In genomic region chr4:149098571-149098970, GRCm38 (mm10) we compare ENCODE assay signal across 9 mouse cellular contexts. TPM values are rescaled to one million over a fixed set of nuclear protein-coding genes. Genes with fewer than 3 reads are reported as not detected.
DNase-seq lines count a peak whose midpoint lies in the region; ATAC-seq lines count a peak whose summit lies in the region.
"Had no signal": no experiment of that assay in that cellular context is flagged by ENCODE, and none has a peak within 500 bp of the region (broad histone marks: within the 10 kb centered on the region; RNA-seq: fewer than 3 reads in every experiment).

No protein-coding gene starts in this region.

- peaks cover 29% of the 10 kb centered on the region for H3K4me1 ChIP-seq in megakaryocyte, embryonic 14.5 days
- H3K4me1 ChIP-seq in limb, embryonic 15.5 days = peaks cover 14% of the 10 kb centered on the region
- H3K4me1 ChIP-seq in stomach, embryonic 15.5 days = peaks cover 11% of the 10 kb centered on the region

- peak; percentile 29 for DNase-seq in adrenal gland, postnatal 10 days
- no peak for DNase-seq in adrenal gland, postnatal 4 days (ENCODE audit: low spot score in 2 of 2)
- DNase-seq in retina, postnatal 1 day = no peak
- DNase-seq in layer of hippocampus, adult 8-10 months (ENCODE audit: low spot score in 2 of 2) = no peak

- H3K9me3 ChIP-seq in megakaryocyte, embryonic 14.5 days = no peaks in the 10 kb centered on the region
- no peaks in the 10 kb centered on the region for H3K9me3 ChIP-seq in limb, embryonic 15.5 days
- H3K9me3 ChIP-seq in stomach, embryonic 15.5 days = no peaks in the 10 kb centered on the region

- peak overlapping the region; percentile 85 for H3K4me2 ChIP-seq in limb, embryonic 15.5 days
- peak overlapping the region; percentile 92 for H3K4me2 ChIP-seq in stomach, embryonic 15.5 days

- 9% methylated on average over 11 of the region's 11 CpGs for WGBS in limb, embryonic 15.5 days
- WGBS in stomach, embryonic 15.5 days = 14% methylated on average over 11 of the region's 11 CpGs

- peak overlapping the region; percentile 92 for H3K9ac ChIP-seq in limb, embryonic 15.5 days
- H3K9ac ChIP-seq in stomach, embryonic 15.5 days = peak overlapping the region; percentile 89; the same call in 1 of the 2 replicates

- no peak overlapping the region for H3K27ac ChIP-seq in limb, embryonic 15.5 days
- no peak overlapping the region for H3K27ac ChIP-seq in stomach, embryonic 15.5 days

- no peaks in the 10 kb centered on the region for H3K27me3 ChIP-seq in megakaryocyte, embryonic 14.5 days (replicated peaks)
- H3K27me3 ChIP-seq in limb, embryonic 15.5 days = no peaks in the 10 kb centered on the region
- no peaks in the 10 kb centered on the region for H3K27me3 ChIP-seq in stomach, embryonic 15.5 days (replicated peaks)

- H3K4me3 ChIP-seq in megakaryocyte, embryonic 14.5 days (replicated peaks) = peak overlapping the region; percentile 98
- H3K4me3 ChIP-seq in limb, embryonic 15.5 days = peak overlapping the region; percentile 98
- H3K4me3 ChIP-seq in stomach, embryonic 15.5 days (replicated peaks) = peak overlapping the region; percentile 99

- H3K36me3 ChIP-seq in megakaryocyte, embryonic 14.5 days (replicated peaks; ENCODE audit: low read length) = peaks cover 7% of the 10 kb centered on the region
- H3K36me3 ChIP-seq in limb, embryonic 15.5 days = no peaks in the 10 kb centered on the region; the same call in 1 of the 2 replicates
- H3K36me3 ChIP-seq in stomach, embryonic 15.5 days = 0 out of 2 replicates have a peak, but pooled peaks cover 4% of the 10 kb centered on the region

- no peak for ATAC-seq in megakaryocyte, adult 5-6 weeks (ENCODE audit: poor library complexity, severe bottlenecking)
- ATAC-seq in limb, embryonic 15.5 days (ENCODE audit: insufficient number of reproducible peaks, low FRiP score, low TSS enrichment, low read depth) = no peak
- no peak for ATAC-seq in stomach, embryonic 15.5 days (ENCODE audit: insufficient read depth, low FRiP score, low read depth)

RNA-seq across cellular contexts. Expression of gene Pex14, which starts 1.1 kb away (rescaled TPM):
- 10 to 100 TPM; 67.9 to 74.0 TPM for total RNA-seq in adrenal gland, postnatal 10 days (2021)
- 10 to 100 TPM; 63.0 to 67.3 TPM for total RNA-seq in adrenal gland, postnatal 4 days (2021)
- 40.1 and 45.3 TPM in 2 replicates for polyA plus RNA-seq in megakaryocyte, embryonic 14.5 days (2012; ENCODE audit: insufficient read depth, low replicate concordance)
- 7.7 and 7.8 TPM in 2 replicates for total RNA-seq in megakaryocyte, adult 5-6 weeks (2015)
- 10.7 and 12.3 TPM in 2 replicates for total RNA-seq in megakaryocyte, adult 5-6 weeks (2017)
- polyA plus RNA-seq in limb, embryonic 15.5 days (2015; fragmentation: Nextera tagmentation; extraction: Ambion mirVana) = 45.6 and 52.1 TPM in 2 replicates
- 47.2 and 50.3 TPM in 2 replicates for polyA plus RNA-seq in stomach, embryonic 15.5 days (2015; fragmentation: Nextera tagmentation; extraction: Ambion mirVana)
- 10 to 100 TPM; 44.2 to 48.7 (median 46.2) TPM for total RNA-seq in layer of hippocampus, adult 8-10 months (2022)

RNA-seq across cellular contexts. Expression of gene Dffa, which starts 5.4 kb away (rescaled TPM):
- 10 to 100 TPM; 21.0 to 23.9 TPM for total RNA-seq in adrenal gland, postnatal 10 days (2021)
- 10 to 100 TPM; 24.4 to 24.9 TPM for total RNA-seq in adrenal gland, postnatal 4 days (2021)
- 1.9 and 3.8 TPM in 2 replicates for polyA plus RNA-seq in megakaryocyte, embryonic 14.5 days (2012; ENCODE audit: insufficient read depth, low replicate concordance)
- 11.5 and 14.6 TPM in 2 replicates for total RNA-seq in megakaryocyte, adult 5-6 weeks (2015)
- 14.8 and 16.7 TPM in 2 replicates for total RNA-seq in megakaryocyte, adult 5-6 weeks (2017)
- 38.7 and 38.8 TPM in 2 replicates for polyA plus RNA-seq in limb, embryonic 15.5 days (2015; fragmentation: Nextera tagmentation; extraction: Ambion mirVana)
- polyA plus RNA-seq in stomach, embryonic 15.5 days (2015; fragmentation: Nextera tagmentation; extraction: Ambion mirVana) = 33.0 and 35.7 TPM in 2 replicates
- 10 to 100 TPM; 52.4 to 57.7 (median 54.2) TPM for total RNA-seq in layer of hippocampus, adult 8-10 months (2022)

RNA-seq across cellular contexts. Expression of gene Cort, which starts 28.0 kb away (rescaled TPM):
- total RNA-seq in adrenal gland, postnatal 10 days (2021) = 1 to 10 TPM; 1.5 TPM
- total RNA-seq in adrenal gland, postnatal 4 days (2021) = 1 to 10 TPM; 2.4 to 3.1 TPM
- 3.4 TPM in 1 of 2 replicates, not detected in the other for polyA plus RNA-seq in megakaryocyte, embryonic 14.5 days (2012; ENCODE audit: insufficient read depth, low replicate concordance)
- total RNA-seq in megakaryocyte, adult 5-6 weeks (2015) = not detected in 2 replicates
- total RNA-seq in megakaryocyte, adult 5-6 weeks (2017) = 0.51 TPM in 1 of 2 replicates, not detected in the other
- 0.37 TPM in 1 of 2 replicates, not detected in the other for polyA plus RNA-seq in limb, embryonic 15.5 days (2015; fragmentation: Nextera tagmentation; extraction: Ambion mirVana)
- polyA plus RNA-seq in stomach, embryonic 15.5 days (2015; fragmentation: Nextera tagmentation; extraction: Ambion mirVana) = 0.35 and 0.41 TPM in 2 replicates
- 10 to 100 TPM in 2 of 4 experiments, 1 to 10 TPM in 2; 8.6 to 11.8 (median 10.3) TPM for total RNA-seq in layer of hippocampus, adult 8-10 months (2022)
- polyA plus RNA-seq: gonadal fat pad, adult 2 months had no signal

RNA-seq across cellular contexts. Expression of gene Cenps, which starts 38.9 kb away (rescaled TPM):
- 10 to 100 TPM in 1 of 2 experiments, 1 to 10 TPM in 1; 7.8 to 11.0 TPM for total RNA-seq in adrenal gland, postnatal 10 days (2021)
- total RNA-seq in adrenal gland, postnatal 4 days (2021) = 10 to 100 TPM; 17.1 to 19.3 TPM
- polyA plus RNA-seq in megakaryocyte, embryonic 14.5 days (2012; ENCODE audit: insufficient read depth, low replicate concordance) = 7.5 TPM in 1 of 2 replicates, not detected in the other
- total RNA-seq in megakaryocyte, adult 5-6 weeks (2015) = 13.0 and 15.8 TPM in 2 replicates
- total RNA-seq in megakaryocyte, adult 5-6 weeks (2017) = 7.7 and 18.6 TPM in 2 replicates
- polyA plus RNA-seq in limb, embryonic 15.5 days (2015; fragmentation: Nextera tagmentation; extraction: Ambion mirVana) = 27.6 and 27.9 TPM in 2 replicates
- polyA plus RNA-seq in stomach, embryonic 15.5 days (2015; fragmentation: Nextera tagmentation; extraction: Ambion mirVana) = 22.6 and 23.7 TPM in 2 replicates
- 10 to 100 TPM; 24.7 to 33.6 (median 29.6) TPM for total RNA-seq in layer of hippocampus, adult 8-10 months (2022)
